Mouse (Mus musculus): ENCODE measurements around the gene Ap3d1. TPM values are rescaled to one million over a fixed set of nuclear protein-coding genes. Genes with fewer than 3 reads are reported as not detected.

Gene Ap3d1
- 109 and 120 TPM in 2 replicates for polyA plus RNA-seq (2015; fragmentation: Nextera tagmentation; extraction: Ambion mirVana)

DNA sequence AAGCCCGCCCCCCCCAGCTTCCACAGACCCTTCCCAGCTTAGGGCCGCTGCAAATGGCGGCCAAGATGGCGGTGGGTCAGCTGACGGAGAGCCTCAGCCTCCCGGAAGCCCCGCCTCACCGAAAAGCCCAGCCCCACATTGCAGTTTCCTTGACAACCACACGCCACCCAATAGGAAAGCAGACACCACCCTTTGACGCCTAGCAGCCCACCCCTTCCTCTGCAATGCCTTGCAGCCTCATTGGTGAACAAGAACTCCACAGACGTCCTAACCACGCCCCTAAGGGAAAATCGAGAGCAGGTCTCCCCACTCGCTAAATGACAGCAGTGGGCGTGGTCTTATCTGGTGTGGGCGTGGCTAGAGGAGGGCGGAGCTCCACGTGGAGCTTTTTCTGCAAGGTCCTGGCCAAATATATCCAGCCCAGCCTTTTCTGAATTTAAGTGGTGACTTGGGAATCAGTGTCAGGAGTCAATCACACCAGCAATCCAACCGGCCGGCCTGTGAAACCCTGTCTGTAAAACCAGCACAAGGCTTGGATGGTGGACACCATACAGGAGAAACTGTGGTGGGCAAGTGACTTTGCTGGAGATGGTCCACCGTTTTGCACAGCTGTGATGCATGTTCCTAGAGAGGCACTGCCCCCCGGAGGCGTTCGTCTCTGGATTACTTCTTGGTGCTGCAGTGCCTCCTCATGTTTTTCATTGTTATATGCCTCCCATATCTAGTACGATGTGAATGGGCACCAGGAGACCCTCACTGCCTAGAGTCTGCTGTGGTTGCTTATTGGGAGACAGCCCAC is at the start of gene Ap3d1:
TSS of gene Ap3d1 (minus strand) at position 85 of the 799 bp plus-strand sequence.
- Histone ChIP-seq H3K9ac (peak within 1 kb of the TSS; percentile 93), H3K36me3 (no peaks in the 10 kb centered on the region), H3K27me3 (no peaks in the 10 kb centered on the region), H3K27ac (replicated peaks) (peak within 1 kb of the TSS; percentile 88), H3K9me3 (no peaks in the 10 kb centered on the region), H3K4me3 (peak within 1 kb of the TSS; percentile 93), H3K4me2 (peak within 1 kb of the TSS; percentile 94), H3K4me1 (replicated peaks) (peaks cover 42% of the 10 kb centered on the region)
- peak; percentile 99 for ATAC-seq (ENCODE audit: low FRiP score, low read depth)
- WGBS = under 1% methylated on average over 25 of the region's 25 CpGs

- Histone ChIP-seq H3K27me3 (no peaks in the 10 kb centered on the region), H3K4me1 (replicated peaks) (peaks cover 11% of the 10 kb centered on the region), H3K27ac (replicated peaks) (no peak overlapping the region), H3K4me2 (no peak overlapping the region), H3K4me3 (no peak overlapping the region), H3K9me3 (no peaks in the 10 kb centered on the region), H3K36me3 (peaks cover 86% of the 10 kb centered on the region), H3K9ac (no peak overlapping the region)
- no peak for ATAC-seq (ENCODE audit: low FRiP score, low read depth)
- 85% methylated on average over 33 of the region's 33 CpGs for WGBS
Measured at GRCm38 (mm10) chr10:80791476-80792174, 49.6 kb upstream of the Ap3d1 start.

- WGBS = 90% methylated on average over 19 of the region's 19 CpGs
- no peaks in the 10 kb centered on the region for H3K9me3 ChIP-seq
- peaks cover 4% of the 10 kb centered on the region for H3K4me1 ChIP-seq (replicated peaks)
Measured at GRCm38 (mm10) chr10:80790761-80791404, 48.8 kb upstream of the Ap3d1 start.

DNA sequence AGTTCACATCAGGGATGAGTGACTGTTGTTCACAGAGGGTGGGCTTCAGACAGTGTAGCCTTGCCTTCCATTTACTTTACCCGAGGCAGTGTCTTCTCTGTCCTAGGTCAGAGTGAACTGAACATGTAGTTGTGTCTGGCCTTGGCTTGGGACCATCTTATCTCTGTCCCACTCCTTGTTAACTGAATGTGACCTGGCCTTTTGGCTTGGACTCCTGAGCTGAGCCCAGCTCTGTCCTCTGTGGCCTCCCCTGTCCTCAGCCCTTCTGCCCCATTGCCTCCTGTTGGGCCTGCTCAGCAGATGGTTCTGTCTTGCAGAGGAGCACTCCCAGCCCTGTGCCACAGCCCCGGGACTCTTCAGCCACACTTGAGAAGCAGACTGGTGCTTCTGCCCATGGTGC is 45.5 kb upstream of the Ap3d1 start:
- H3K9me3 ChIP-seq = no peaks in the 10 kb centered on the region
- no peak overlapping the region for H3K27ac ChIP-seq (replicated peaks)
- H3K4me2 ChIP-seq = no peak overlapping the region
- H3K27me3 ChIP-seq = no peaks in the 10 kb centered on the region
- H3K4me1 ChIP-seq (replicated peaks) = no peaks in the 10 kb centered on the region
- H3K9ac ChIP-seq = no peak overlapping the region
- H3K36me3 ChIP-seq = peaks cover 94% of the 10 kb centered on the region
- WGBS = 92% methylated on average over 2 of the region's 2 CpGs
- no peak for ATAC-seq (ENCODE audit: low FRiP score, low read depth)
- H3K4me3 ChIP-seq = no peak overlapping the region

More at GRCm38 (mm10) chr10:80790761-80791404, 48.8 kb upstream of the Ap3d1 start:
- no peak for ATAC-seq (ENCODE audit: low FRiP score, low read depth)
- Histone ChIP-seq H3K9ac (no peak overlapping the region), H3K36me3 (peaks cover 91% of the 10 kb centered on the region), H3K27ac (replicated peaks) (no peak overlapping the region), H3K27me3 (no peaks in the 10 kb centered on the region), H3K4me3 (no peak overlapping the region), H3K4me2 (no peak overlapping the region)

DNA sequence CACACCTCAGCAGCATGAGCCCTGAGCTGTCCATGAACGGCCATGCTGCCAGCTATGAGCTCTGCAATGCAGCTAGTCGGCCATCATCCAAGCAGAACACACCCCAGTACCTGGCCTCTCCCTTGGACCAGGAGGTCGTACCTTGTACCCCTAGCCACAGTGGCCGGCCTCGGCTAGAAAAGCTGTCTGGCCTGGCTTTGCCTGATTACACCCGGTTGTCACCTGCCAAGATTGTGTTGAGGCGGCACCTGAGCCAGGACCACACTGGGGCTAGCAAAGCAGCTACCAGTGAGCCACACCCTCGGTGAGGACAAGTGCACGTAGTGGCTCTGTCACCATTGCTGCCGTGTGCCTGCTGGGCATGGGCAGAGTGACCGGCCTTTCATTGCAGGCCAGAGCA is 43.9 kb upstream of the Ap3d1 start:
- no peak overlapping the region for H3K27ac ChIP-seq (replicated peaks)
- WGBS = 92% methylated on average over 11 of the region's 11 CpGs
- no peaks in the 10 kb centered on the region for H3K27me3 ChIP-seq
- no peaks in the 10 kb centered on the region for H3K9me3 ChIP-seq
- H3K4me1 ChIP-seq (replicated peaks) = no peaks in the 10 kb centered on the region
- no peak overlapping the region for H3K4me2 ChIP-seq
- H3K36me3 ChIP-seq = peaks cover 91% of the 10 kb centered on the region
- ATAC-seq (ENCODE audit: low FRiP score, low read depth) = no peak
- no peak overlapping the region for H3K9ac ChIP-seq
- no peak overlapping the region for H3K4me3 ChIP-seq

DNA sequence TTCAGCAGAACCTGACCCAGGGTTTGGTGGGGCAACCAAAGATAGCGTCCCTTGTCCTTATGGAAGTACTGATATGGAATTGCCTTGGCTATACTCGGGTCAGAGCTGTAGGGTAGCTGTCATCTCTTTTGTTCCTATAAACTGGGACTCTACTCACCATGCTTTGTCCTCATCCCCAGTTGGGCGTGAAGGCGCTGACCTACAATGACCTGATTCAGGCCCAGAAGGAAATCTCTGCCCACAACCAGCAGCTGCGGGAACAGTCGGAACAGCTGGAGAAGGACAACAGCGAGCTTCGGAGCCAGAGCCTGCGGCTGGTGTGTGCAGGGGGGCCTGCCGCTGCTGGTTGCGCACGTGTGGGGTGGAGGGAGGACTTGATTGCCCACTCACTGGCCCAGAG is 42.8 kb upstream of the Ap3d1 start:
- Histone ChIP-seq H3K9ac (no peak overlapping the region), H3K36me3 (peaks cover 91% of the 10 kb centered on the region), H3K4me1 (replicated peaks) (no peaks in the 10 kb centered on the region), H3K27ac (replicated peaks) (no peak overlapping the region), H3K9me3 (no peaks in the 10 kb centered on the region), H3K4me2 (no peak overlapping the region), H3K27me3 (no peaks in the 10 kb centered on the region), H3K4me3 (no peak overlapping the region)
- no peak for ATAC-seq (ENCODE audit: low FRiP score, low read depth)
- WGBS = 44% methylated on average over 12 of the region's 12 CpGs

DNA sequence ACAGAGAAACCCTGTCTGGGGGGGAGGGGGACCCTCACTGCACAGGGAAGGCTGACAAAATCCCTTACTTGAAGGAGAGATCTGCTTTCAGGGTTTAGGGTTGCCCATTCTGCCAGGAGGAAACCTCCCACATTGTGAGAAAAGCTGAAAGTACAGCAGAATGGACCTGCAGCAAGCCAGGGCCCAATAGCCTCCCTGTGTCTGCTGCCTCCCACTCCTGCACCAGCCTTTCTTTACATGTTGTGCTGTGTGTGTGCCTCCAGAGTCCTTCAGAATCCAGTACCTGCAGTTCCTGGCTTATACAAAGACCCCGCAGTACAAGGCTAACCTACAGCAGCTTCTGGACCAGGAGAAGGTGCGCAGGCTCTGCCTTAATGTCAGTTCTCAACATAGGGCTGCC is 42.2 kb upstream of the Ap3d1 start:
- no peak for ATAC-seq (ENCODE audit: low FRiP score, low read depth)
- H3K9ac ChIP-seq = no peak overlapping the region
- no peaks in the 10 kb centered on the region for H3K9me3 ChIP-seq
- no peak overlapping the region for H3K27ac ChIP-seq (replicated peaks)
- 98% methylated on average over 2 of the region's 2 CpGs for WGBS
- peaks cover 92% of the 10 kb centered on the region for H3K36me3 ChIP-seq
- no peak overlapping the region for H3K4me2 ChIP-seq
- H3K27me3 ChIP-seq = no peaks in the 10 kb centered on the region
- H3K4me1 ChIP-seq (replicated peaks) = no peaks in the 10 kb centered on the region
- no peak overlapping the region for H3K4me3 ChIP-seq

GRCm38 (mm10) chr10:80779565-80779964 is 37.5 kb upstream of the Ap3d1 start:
- ATAC-seq (ENCODE audit: low FRiP score, low read depth) = no peak
- no peak overlapping the region for H3K4me2 ChIP-seq

DNA sequence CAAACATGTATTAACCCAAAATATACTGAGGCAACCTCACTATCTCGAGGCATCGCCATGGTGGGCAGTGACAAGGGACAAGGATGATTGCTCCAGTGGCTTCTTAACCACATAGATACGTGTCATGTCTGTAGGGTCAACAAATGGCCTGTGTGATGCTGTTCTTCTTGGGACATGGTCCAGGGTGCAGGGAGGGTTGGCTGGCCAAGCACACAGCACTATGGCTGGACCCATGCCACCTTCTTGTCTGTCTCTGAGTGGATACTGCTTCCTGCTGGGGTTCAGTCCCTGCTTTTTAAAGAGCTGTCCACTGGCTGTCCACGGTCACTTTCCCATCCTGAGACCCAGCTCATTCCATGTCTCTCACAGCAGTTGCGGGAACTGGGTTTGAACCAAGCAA is 35.1 kb upstream of the Ap3d1 start:
- H3K27me3 ChIP-seq = no peaks in the 10 kb centered on the region
- H3K27ac ChIP-seq (replicated peaks) = no peak overlapping the region
- no peak overlapping the region for H3K4me3 ChIP-seq
- peaks cover 3% of the 10 kb centered on the region; the same call in 1 of the 2 replicates for H3K4me1 ChIP-seq (replicated peaks)
- H3K9me3 ChIP-seq = no peaks in the 10 kb centered on the region
- no peak overlapping the region for H3K9ac ChIP-seq
- no peak for ATAC-seq (ENCODE audit: low FRiP score, low read depth)
- WGBS = 94% methylated on average over 5 of the region's 5 CpGs
- H3K4me2 ChIP-seq = no peak overlapping the region
- H3K36me3 ChIP-seq = peaks cover 85% of the 10 kb centered on the region

More at GRCm38 (mm10) chr10:80779565-80779964, 37.5 kb upstream of the Ap3d1 start:
- peaks cover under 1% of the 10 kb centered on the region; the same call in 1 of the 2 replicates for H3K4me1 ChIP-seq (replicated peaks)
- peaks cover 89% of the 10 kb centered on the region for H3K36me3 ChIP-seq
- H3K27ac ChIP-seq (replicated peaks) = no peak overlapping the region
- no peak overlapping the region for H3K4me3 ChIP-seq
- no peak overlapping the region for H3K9ac ChIP-seq
- no peaks in the 10 kb centered on the region for H3K9me3 ChIP-seq
- H3K27me3 ChIP-seq = no peaks in the 10 kb centered on the region

GRCm38 (mm10) chr10:80776358-80776869 is 34.4 kb upstream of the Ap3d1 start:
- no peak overlapping the region for H3K4me3 ChIP-seq
- H3K4me2 ChIP-seq = no peak overlapping the region
- H3K4me1 ChIP-seq (replicated peaks) = peaks cover 3% of the 10 kb centered on the region; the same call in 1 of the 2 replicates
- WGBS = 91% methylated on average over 6 of the region's 6 CpGs
- H3K27ac ChIP-seq (replicated peaks) = no peak overlapping the region
- peaks cover 86% of the 10 kb centered on the region for H3K36me3 ChIP-seq
- H3K9ac ChIP-seq = no peak overlapping the region
- H3K27me3 ChIP-seq = no peaks in the 10 kb centered on the region
- no peak for ATAC-seq (ENCODE audit: low FRiP score, low read depth)
- no peaks in the 10 kb centered on the region for H3K9me3 ChIP-seq

GRCm38 (mm10) chr10:80775731-80776130 is 33.7 kb upstream of the Ap3d1 start:
- Histone ChIP-seq H3K9ac (no peak overlapping the region), H3K36me3 (peaks cover 88% of the 10 kb centered on the region), H3K27me3 (no peaks in the 10 kb centered on the region), H3K9me3 (no peaks in the 10 kb centered on the region), H3K4me3 (no peak overlapping the region), H3K4me2 (no peak overlapping the region), H3K27ac (replicated peaks) (no peak overlapping the region), H3K4me1 (replicated peaks) (peaks cover 3% of the 10 kb centered on the region; the same call in 1 of the 2 replicates)
- WGBS = 88% methylated on average over 4 of the region's 4 CpGs
- no peak for ATAC-seq (ENCODE audit: low FRiP score, low read depth)

GRCm38 (mm10) chr10:80774981-80775380 is 32.9 kb upstream of the Ap3d1 start:
- Histone ChIP-seq H3K9me3 (no peaks in the 10 kb centered on the region), H3K9ac (no peak overlapping the region), H3K4me2 (no peak overlapping the region), H3K36me3 (peaks cover 88% of the 10 kb centered on the region), H3K27me3 (no peaks in the 10 kb centered on the region), H3K4me3 (no peak overlapping the region), H3K27ac (replicated peaks) (no peak overlapping the region), H3K4me1 (replicated peaks) (peaks cover 3% of the 10 kb centered on the region; the same call in 1 of the 2 replicates)
- no peak for ATAC-seq (ENCODE audit: low FRiP score, low read depth)
- WGBS = 91% methylated on average over 4 of the region's 4 CpGs
